Mouse (Mus musculus): Measurements from ENCODE around the gene Hoxb6. TPM values are rescaled to one million over a fixed set of nuclear protein-coding genes. Genes with fewer than 3 reads are reported as not detected.

The Hoxb6 gene
- polyA plus RNA-seq, 1 experiment from 2014 or later, result 64.5 TPM

DNA sequence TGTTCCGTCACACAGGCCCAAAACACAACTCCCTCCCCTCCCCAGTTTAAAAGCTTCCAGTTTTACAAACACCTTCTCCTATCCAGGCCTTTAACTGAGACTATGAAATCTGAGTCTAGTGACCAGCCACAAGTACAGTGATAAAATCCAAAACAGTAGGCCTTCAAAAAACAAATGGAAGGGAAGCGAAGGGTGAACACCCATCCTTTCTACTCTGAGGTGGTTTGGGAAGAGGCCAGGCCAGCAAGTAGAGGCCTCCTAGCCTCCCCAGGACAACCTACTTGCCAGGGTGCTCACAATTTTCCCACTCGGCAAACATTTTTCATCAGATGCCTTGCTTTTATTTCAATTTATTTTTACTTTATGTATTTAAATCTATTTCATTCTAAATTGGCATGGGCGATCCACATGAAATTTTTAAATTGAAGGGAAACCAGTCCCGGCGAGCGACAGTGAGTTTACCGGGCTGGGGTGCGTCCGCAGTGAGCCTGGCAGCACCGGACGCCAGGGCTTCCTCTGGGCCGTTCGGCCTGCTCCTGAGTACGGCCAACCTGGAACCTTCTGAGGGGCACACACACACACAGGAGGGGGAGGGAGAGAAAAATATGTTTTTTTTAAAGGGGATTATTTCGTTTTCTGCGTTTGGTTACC lies 1.4 kb upstream of the Hoxb6 start:
- Histone ChIP-seq H3K4me1 (peaks cover 3% of the 10 kb centered on the region; the same call in 1 of the 2 replicates), H3K9me3 (replicated peaks) (no peaks in the 10 kb centered on the region), H3K9ac (no peak overlapping the region), H3K36me3 (no peaks in the 10 kb centered on the region), H3K27me3 (peaks cover 97% of the 10 kb centered on the region), H3K27ac (no peak overlapping the region), H3K4me3 (no peak overlapping the region), H3K4me2 (replicated peaks) (no peak overlapping the region)
- 4% methylated on average over 17 of the region's 17 CpGs for WGBS
- no peak for ATAC-seq (ENCODE audit: low FRiP score)

GRCm38 (mm10) chr11:96292565-96293301 lies 457 bp downstream of the Hoxb6 start:
- Histone ChIP-seq H3K9ac (no peak overlapping the region), H3K9me3 (replicated peaks) (no peaks in the 10 kb centered on the region), H3K4me1 (no peaks in the 10 kb centered on the region), H3K4me2 (replicated peaks) (no peak overlapping the region), H3K27ac (no peak overlapping the region), H3K36me3 (no peaks in the 10 kb centered on the region), H3K27me3 (peaks cover 97% of the 10 kb centered on the region), H3K4me3 (peak overlapping the region; percentile 16; the same call in 1 of the 2 replicates)
- ATAC-seq (ENCODE audit: low FRiP score), result no peak
- 1% methylated on average over 12 of the region's 12 CpGs for WGBS

DNA sequence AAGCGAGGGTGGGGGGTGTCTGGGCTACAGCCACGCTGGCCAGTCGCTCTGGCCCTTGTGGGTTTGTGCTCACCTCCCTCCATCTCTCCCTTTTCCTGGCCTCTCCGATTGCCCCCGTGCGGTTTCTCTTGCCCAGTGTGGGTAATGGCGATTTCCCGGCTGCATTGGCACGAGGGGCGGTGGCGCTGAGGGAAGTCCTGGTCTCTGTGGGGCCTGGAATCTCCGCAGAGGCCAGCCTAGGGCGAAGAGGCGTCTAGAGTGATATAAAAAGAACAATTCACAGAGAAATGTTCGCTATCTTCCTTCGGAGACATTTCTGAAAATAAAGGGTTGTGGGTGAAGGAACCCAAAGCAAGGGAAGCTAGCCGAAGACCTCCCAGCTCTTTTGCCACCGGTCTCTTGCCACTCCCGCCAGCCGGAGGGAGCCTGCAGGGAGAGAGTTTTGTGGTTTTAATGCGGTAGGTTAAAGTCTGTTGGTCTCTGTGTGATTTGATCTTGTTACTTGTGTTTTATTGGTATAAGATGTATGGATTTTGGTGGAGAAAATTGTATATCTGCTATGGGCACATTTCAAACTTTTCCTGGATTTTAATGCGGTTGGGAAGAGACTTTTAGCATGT lies 1.1 kb downstream of the Hoxb6 start:
- H3K9ac ChIP-seq, result no peak overlapping the region
- no peaks in the 10 kb centered on the region for H3K36me3 ChIP-seq
- no peaks in the 10 kb centered on the region for H3K4me1 ChIP-seq
- 2% methylated on average over 22 of the region's 22 CpGs for WGBS
- peaks cover 97% of the 10 kb centered on the region for H3K27me3 ChIP-seq
- no peaks in the 10 kb centered on the region for H3K9me3 ChIP-seq (replicated peaks)
- no peak for ATAC-seq (ENCODE audit: low FRiP score)
- H3K4me3 ChIP-seq, result peak overlapping the region; percentile 16; the same call in 1 of the 2 replicates
- H3K27ac ChIP-seq, result no peak overlapping the region
- no peak overlapping the region for H3K4me2 ChIP-seq (replicated peaks)

DNA sequence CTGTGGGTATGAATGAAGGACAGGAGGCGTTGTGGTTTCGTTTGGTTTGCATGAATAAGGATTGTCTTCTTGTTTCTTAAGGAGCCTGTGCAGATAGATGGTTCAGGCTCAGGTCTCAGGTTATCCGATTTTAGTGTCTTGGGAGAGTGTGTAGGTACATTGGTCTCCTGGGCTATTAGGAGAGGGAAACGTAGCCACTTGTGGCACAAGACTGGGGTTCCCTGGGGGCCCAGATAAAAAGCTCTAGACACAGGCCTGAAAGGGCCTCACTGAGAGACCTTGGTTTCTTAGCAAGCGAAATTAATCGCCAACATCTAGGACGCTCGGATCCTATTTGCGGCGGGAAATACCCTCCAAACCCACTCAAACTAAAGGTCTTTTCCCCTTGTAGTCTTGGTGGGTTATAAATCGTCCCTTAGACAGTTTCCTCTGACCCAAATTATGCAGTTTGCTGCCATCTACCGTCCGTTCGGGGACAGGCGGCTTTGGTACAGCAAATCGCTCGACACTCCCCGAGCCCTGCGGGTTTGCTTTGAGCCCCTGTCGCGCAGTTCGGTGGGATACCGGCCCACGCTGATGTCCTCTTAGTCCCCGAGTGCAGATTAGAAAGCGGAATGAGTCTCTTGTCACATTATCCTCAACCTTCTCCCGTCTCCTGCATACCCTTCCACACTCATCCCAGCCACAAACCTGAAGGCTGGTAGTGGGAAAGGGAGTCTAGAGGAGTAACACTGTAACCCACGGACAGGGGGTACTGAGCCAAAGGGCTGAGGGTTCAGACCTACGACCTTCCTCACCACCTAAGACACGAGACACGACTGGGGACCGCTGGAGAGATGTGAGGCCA lies 2.2 kb downstream of the Hoxb6 start:
- H3K9ac ChIP-seq, result no peak overlapping the region
- peaks cover 97% of the 10 kb centered on the region for H3K27me3 ChIP-seq
- no peaks in the 10 kb centered on the region for H3K36me3 ChIP-seq
- H3K4me1 ChIP-seq, result peaks cover 3% of the 10 kb centered on the region; the same call in 1 of the 2 replicates
- H3K9me3 ChIP-seq (replicated peaks), result no peaks in the 10 kb centered on the region
- under 1% methylated on average over 32 of the region's 32 CpGs for WGBS
- no peak overlapping the region for H3K4me2 ChIP-seq (replicated peaks)
- no peak overlapping the region for H3K27ac ChIP-seq
- no peak for ATAC-seq (ENCODE audit: low FRiP score)
- peak overlapping the region; percentile 12; the same call in 1 of the 2 replicates for H3K4me3 ChIP-seq

- no peak for ATAC-seq (ENCODE audit: low FRiP score)
- H3K4me1 ChIP-seq, result peaks cover 3% of the 10 kb centered on the region; the same call in 1 of the 2 replicates
- 1% methylated on average over 30 of the region's 30 CpGs for WGBS
- no peaks in the 10 kb centered on the region for H3K36me3 ChIP-seq
- peaks cover 97% of the 10 kb centered on the region for H3K27me3 ChIP-seq
- H3K4me2 ChIP-seq (replicated peaks), result no peak overlapping the region; the same call in 1 of the 2 replicates
- 0 out of 2 replicates have a peak overlapping the region, but pooled peaks have one; percentile 8 for H3K9ac ChIP-seq
- H3K4me3 ChIP-seq, result peak overlapping the region; percentile 17
- H3K9me3 ChIP-seq (replicated peaks), result no peaks in the 10 kb centered on the region
- H3K27ac ChIP-seq, result no peak overlapping the region; the same call in 1 of the 2 replicates
Measured at GRCm38 (mm10) chr11:96295092-96295835, 3.0 kb downstream of the Hoxb6 start.

DNA sequence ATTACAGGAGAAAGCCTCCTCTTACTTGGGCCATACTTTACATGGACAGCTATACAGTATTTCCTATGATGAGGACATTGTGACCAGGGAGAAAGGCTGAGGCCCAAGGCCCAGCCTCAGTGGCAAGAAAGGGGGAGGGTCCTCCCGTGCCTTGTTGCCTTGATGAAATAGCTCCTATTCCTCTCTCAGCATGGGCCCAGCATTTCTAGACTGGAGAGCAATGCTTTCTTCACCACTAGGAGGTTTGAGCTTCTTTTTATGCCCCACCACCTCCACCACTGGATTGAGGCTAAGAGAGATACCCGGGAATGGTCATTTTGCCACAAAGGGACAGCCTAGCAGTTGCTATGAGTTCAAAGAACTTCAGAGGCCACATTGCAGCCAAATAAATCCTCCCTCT lies 4.7 kb downstream of the Hoxb6 start:
- Histone ChIP-seq H3K4me1 (peaks cover 3% of the 10 kb centered on the region; the same call in 1 of the 2 replicates), H3K27ac (no peak overlapping the region), H3K4me3 (no peak overlapping the region)

GRCm38 (mm10) chr11:96297428-96297827 lies 5.2 kb downstream of the Hoxb6 start:
- H3K4me1 ChIP-seq, result peaks cover 3% of the 10 kb centered on the region; the same call in 1 of the 2 replicates
- no peak overlapping the region for H3K4me3 ChIP-seq
- no peaks in the 10 kb centered on the region for H3K9me3 ChIP-seq (replicated peaks)
- H3K27ac ChIP-seq, result no peak overlapping the region
- no peaks in the 10 kb centered on the region for H3K36me3 ChIP-seq
- H3K27me3 ChIP-seq, result peaks cover 100% of the 10 kb centered on the region
- 4% methylated on average over 3 of the region's 3 CpGs for WGBS
- ATAC-seq (ENCODE audit: low FRiP score), result no peak
- H3K4me2 ChIP-seq (replicated peaks), result peak overlapping the region; percentile 7; the same call in 1 of the 2 replicates
- no peak overlapping the region for H3K9ac ChIP-seq

More for the DNA sequence above, 4.7 kb downstream of the Hoxb6 start:
- no peaks in the 10 kb centered on the region for H3K36me3 ChIP-seq
- WGBS, result 5% methylated on average over 2 of the region's 2 CpGs
- peak overlapping the region; percentile 7; the same call in 1 of the 2 replicates for H3K4me2 ChIP-seq (replicated peaks)
- H3K9me3 ChIP-seq (replicated peaks), result no peaks in the 10 kb centered on the region
- peaks cover 100% of the 10 kb centered on the region for H3K27me3 ChIP-seq
- H3K9ac ChIP-seq, result no peak overlapping the region
- ATAC-seq (ENCODE audit: low FRiP score), result no peak

- H3K27me3 ChIP-seq, result peaks cover 100% of the 10 kb centered on the region
- no peak for ATAC-seq (ENCODE audit: low FRiP score)
- H3K4me2 ChIP-seq (replicated peaks), result no peak overlapping the region; the same call in 1 of the 2 replicates
- no peaks in the 10 kb centered on the region for H3K36me3 ChIP-seq
- H3K4me3 ChIP-seq, result no peak overlapping the region
- no peak overlapping the region for H3K9ac ChIP-seq
- H3K4me1 ChIP-seq, result peaks cover 3% of the 10 kb centered on the region; the same call in 1 of the 2 replicates
- H3K9me3 ChIP-seq (replicated peaks), result no peaks in the 10 kb centered on the region
- no peak overlapping the region for H3K27ac ChIP-seq
- WGBS, result 4% methylated on average over 11 of the region's 11 CpGs
Measured at GRCm38 (mm10) chr11:96297968-96298635, 5.8 kb downstream of the Hoxb6 start.

DNA sequence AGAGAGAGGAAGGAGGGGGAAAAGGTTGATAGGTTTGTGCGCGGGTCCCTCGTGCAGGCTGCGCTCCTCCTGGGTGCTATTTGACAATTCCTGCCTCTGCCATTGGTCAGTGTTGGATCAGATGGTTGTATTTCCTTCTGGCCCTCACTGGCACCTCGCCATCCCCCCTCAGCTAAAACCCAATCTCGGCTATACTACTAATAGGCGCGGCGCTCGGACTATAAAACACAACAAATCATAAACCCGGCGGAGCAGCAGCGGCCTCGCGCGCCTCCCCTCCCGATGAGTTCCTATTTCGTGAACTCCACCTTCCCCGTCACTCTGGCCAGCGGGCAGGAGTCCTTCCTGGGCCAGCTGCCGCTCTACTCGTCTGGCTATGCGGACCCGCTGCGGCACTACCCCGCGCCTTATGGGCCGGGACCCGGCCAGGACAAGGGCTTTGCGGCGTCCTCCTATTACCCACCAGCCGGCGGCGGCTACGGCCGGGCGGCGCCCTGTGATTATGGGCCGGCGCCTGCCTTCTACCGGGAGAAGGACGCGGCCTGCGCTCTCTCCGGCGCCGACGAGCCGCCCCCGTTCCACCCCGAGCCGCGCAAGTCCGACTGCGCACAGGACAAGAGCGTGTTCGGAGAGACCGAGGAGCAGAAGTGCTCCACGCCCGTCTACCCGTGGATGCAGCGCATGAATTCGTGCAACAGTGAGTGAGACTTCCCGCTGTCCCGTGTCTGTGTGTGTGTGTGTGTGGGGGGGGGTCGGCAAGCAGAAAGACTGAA lies 6.8 kb downstream of the Hoxb6 start:
- peak overlapping the region; percentile 64 for H3K9ac ChIP-seq
- H3K27me3 ChIP-seq, result peaks cover 99% of the 10 kb centered on the region
- peak overlapping the region; percentile 49 for H3K27ac ChIP-seq
- peak overlapping the region; percentile 62 for H3K4me2 ChIP-seq (replicated peaks)
- no peaks in the 10 kb centered on the region for H3K9me3 ChIP-seq (replicated peaks)
- no peak for ATAC-seq (ENCODE audit: low FRiP score)
- peak overlapping the region; percentile 36 for H3K4me3 ChIP-seq
- under 1% methylated on average over 64 of the region's 66 CpGs for WGBS
- H3K4me1 ChIP-seq, result peaks cover 3% of the 10 kb centered on the region; the same call in 1 of the 2 replicates
- no peaks in the 10 kb centered on the region for H3K36me3 ChIP-seq

- Histone ChIP-seq H3K9me3 (replicated peaks) (no peaks in the 10 kb centered on the region), H3K36me3 (no peaks in the 10 kb centered on the region), H3K4me3 (peak overlapping the region; percentile 36), H3K4me1 (peaks cover 3% of the 10 kb centered on the region; the same call in 1 of the 2 replicates), H3K27ac (peak overlapping the region; percentile 49; the same call in 1 of the 2 replicates), H3K4me2 (replicated peaks) (peak overlapping the region; percentile 62; the same call in 1 of the 2 replicates), H3K27me3 (peaks cover 98% of the 10 kb centered on the region), H3K9ac (peak overlapping the region; percentile 64)
- ATAC-seq (ENCODE audit: low FRiP score), result no peak
- WGBS, result under 1% methylated on average over 9 of the region's 9 CpGs
Measured at GRCm38 (mm10) chr11:96299781-96300180, 7.5 kb downstream of the Hoxb6 start.
